Mouse (Mus musculus): ENCODE data around the gene Zfp131. TPM values are rescaled to one million over a fixed set of nuclear protein-coding genes. Genes with fewer than 3 reads are reported as not detected.

The Zfp131 gene
- 10 to 100 TPM; 58.7 to 64.3 TPM for total RNA-seq (2023)

GRCm38 (mm10) chr13:119790761-119791579 lies at the start of gene Zfp131:
Gene Zfp131, minus strand, starts transcription at chr13:119790889.

DNA sequence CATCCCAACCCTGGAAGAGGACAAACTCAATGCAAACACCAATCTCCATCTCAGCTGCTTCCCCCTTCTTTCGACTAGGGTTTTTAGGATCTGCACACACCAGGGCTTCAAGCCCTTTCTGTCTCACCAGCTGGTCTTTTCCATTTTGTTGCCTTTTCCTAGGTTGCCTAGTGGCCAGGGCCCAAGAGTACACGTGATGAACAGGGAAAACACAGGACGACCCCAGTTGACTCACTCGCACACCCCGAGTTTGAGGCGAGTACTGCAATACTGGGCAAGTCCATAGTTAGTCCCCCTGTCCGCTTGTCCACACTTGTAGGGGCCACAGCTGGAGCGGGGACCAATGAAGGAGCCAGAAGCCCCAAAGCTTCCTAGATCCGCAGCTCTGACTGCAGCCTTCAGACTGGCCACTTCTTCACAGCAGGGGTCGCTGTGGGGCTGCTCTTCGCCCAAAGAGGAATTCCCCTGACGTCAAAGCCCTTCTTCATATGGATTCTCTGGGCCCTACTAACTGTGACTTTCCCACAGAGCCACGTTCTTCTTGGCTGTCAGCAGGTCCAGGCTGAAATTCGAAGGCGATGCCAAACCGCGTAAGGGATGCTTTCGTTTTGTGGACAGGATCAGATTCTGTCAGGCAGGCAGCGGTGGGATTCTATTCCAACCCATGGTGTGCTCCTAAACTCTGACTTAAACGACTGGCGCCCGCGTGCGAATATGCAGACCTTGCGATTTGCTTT lies 44.8 kb upstream of the Zfp131 start, which contains the start of gene D13Ertd608e:
D13Ertd608e (plus strand) TSS at position 687 of the 737 bp plus-strand sequence.

GRCm38 (mm10) chr13:119830116-119830515 lies 39.4 kb upstream of the Zfp131 start, which contains the start of gene AF067063:
Gene AF067063, minus strand, starts transcription at chr13:119830216.

GRCm38 (mm10) chr13:119755681-119756471 lies 34.8 kb downstream of the Zfp131 start, which contains the start of gene Nim1k:
Gene Nim1k, minus strand, starts transcription at chr13:119755882.

Other genes starting within 250 kb of the Zfp131 start
- gene Ccl28, start 167.1 kb downstream of the Zfp131 start, total RNA-seq (2023) = under 1 TPM in 1 of 2 experiments, not detected in 1; 0.41 TPM
- gene Hmgcs1, start 100.5 kb downstream of the Zfp131 start, total RNA-seq (2023) = 10 to 100 TPM; 44.1 to 46.9 TPM
- gene Nim1k, start 35.0 kb downstream of the Zfp131 start, total RNA-seq (2023) = under 1 TPM; 0.73 to 0.95 TPM
- not detected for gene AF067063, start 39.3 kb upstream of the Zfp131 start, total RNA-seq (2023)
- gene D13Ertd608e, start 45.1 kb upstream of the Zfp131 start, total RNA-seq (2023) = not detected
- not detected for gene Tcstv1, start 103.9 kb upstream of the Zfp131 start, total RNA-seq (2023)
- gene Gm21761, start 138.4 kb upstream of the Zfp131 start, total RNA-seq (2023) = not detected
- not detected for gene B020031M17Rik, start 159.9 kb upstream of the Zfp131 start, total RNA-seq (2023)
- not detected for gene Gm36079, start 236.1 kb upstream of the Zfp131 start, total RNA-seq (2023)